Mouse (Mus musculus): ENCODE measurements around the gene Dcdc2a. TPM values are rescaled to one million over a fixed set of nuclear protein-coding genes. Genes with fewer than 3 reads are reported as not detected.

Dcdc2a gene
- polyA plus RNA-seq, 1 experiment from 2014 or later, result 0.62 TPM

DNA sequence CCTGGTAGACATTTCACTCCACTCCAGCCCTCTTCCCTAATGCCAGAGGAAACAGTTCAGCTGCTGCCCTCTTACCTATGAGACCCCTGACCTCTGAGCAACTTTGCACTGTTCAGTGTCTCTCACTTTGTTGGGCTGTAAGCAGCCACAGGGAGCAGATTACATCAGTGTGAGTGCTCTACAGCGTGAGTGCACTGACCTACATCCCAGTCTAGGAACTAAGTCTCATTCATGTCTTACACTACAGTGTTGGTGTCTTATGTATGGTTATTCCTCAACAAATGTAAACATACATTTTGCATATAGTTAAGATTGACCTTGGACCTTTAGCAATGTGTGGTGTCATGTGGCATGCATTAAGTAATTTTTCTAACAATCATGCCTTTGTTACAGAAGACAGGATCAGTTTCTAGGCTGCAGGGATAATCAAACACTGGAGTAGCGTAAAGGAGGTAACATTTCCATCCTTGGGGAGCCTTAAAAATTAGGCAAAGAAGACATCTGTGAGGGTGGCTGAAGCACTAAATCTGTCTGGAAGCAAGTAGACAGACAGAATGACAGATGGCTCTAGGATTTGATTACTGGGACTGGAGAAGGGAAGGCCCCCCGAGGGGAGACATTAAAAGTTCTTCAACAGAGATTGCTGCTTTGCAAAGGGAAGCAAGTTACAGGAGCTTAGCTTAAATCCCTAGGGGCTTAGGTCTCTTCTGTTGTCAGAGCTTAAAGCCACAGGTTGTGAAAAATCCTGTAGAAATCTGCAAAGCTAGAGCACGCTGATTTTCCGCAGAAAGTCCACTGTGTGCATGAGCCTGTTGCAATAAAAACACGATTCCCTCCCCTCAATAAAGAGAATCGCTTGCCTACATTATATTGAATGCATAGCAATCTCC, 130.9 kb downstream of the Dcdc2a start:
- Histone ChIP-seq H3K36me3 (no peaks in the 10 kb centered on the region), H3K4me3 (no peak overlapping the region), H3K9ac (no peak overlapping the region), H3K27me3 (no peaks in the 10 kb centered on the region), H3K27ac (no peak overlapping the region), H3K9me3 (no peaks in the 10 kb centered on the region), H3K4me2 (no peak overlapping the region), H3K4me1 (no peaks in the 10 kb centered on the region)
- ATAC-seq (ENCODE audit: borderline replicate concordance, extremely low read depth, low FRiP score, low TSS enrichment), result no peak
- WGBS, result 39% methylated on average over 7 of the region's 7 CpGs

- no peak overlapping the region for H3K9ac ChIP-seq
- no peak for ATAC-seq (ENCODE audit: borderline replicate concordance, extremely low read depth, low FRiP score, low TSS enrichment)
- H3K27ac ChIP-seq, result no peak overlapping the region
- H3K36me3 ChIP-seq, result no peaks in the 10 kb centered on the region
- WGBS, result 6% methylated on average over 6 of the region's 6 CpGs
- no peaks in the 10 kb centered on the region for H3K9me3 ChIP-seq
- no peak overlapping the region for H3K4me3 ChIP-seq
- H3K4me2 ChIP-seq, result no peak overlapping the region
- H3K4me1 ChIP-seq, result no peaks in the 10 kb centered on the region
- H3K27me3 ChIP-seq, result no peaks in the 10 kb centered on the region
These were observed 131.5 kb downstream of the Dcdc2a start for GRCm38 (mm10) chr13:25187326-25187710.

GRCm38 (mm10) chr13:25189419-25190144, 133.8 kb downstream of the Dcdc2a start:
- H3K27me3 ChIP-seq, result no peaks in the 10 kb centered on the region
- no peak overlapping the region for H3K4me2 ChIP-seq
- H3K9ac ChIP-seq, result no peak overlapping the region
- WGBS, result 71% methylated on average over 11 of the region's 11 CpGs
- no peaks in the 10 kb centered on the region for H3K4me1 ChIP-seq
- ATAC-seq (ENCODE audit: borderline replicate concordance, extremely low read depth, low FRiP score, low TSS enrichment), result no peak
- H3K27ac ChIP-seq, result no peak overlapping the region
- H3K4me3 ChIP-seq, result no peak overlapping the region
- H3K9me3 ChIP-seq, result no peaks in the 10 kb centered on the region
- no peaks in the 10 kb centered on the region for H3K36me3 ChIP-seq

DNA sequence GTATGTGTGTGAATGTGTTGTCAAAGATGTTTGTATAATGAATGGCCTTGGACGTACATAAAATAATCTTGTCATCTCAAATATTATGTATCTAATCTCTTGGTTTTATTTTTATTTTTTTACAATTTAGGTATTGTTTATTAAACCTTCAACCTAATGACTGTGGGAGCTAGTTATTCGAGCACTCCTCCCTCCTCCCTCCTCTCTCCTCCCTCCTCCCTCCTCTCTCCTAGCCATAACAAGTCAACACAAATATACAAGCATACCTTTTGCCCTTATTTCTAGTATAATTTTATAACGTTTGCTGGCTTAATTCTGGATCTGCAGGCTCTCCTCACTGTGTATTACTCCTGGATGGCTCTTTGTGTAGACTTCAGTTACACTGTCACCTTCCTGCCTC, 134.4 kb downstream of the Dcdc2a start:
- Histone ChIP-seq H3K36me3 (no peaks in the 10 kb centered on the region), H3K9me3 (no peaks in the 10 kb centered on the region), H3K4me1 (no peaks in the 10 kb centered on the region), H3K9ac (no peak overlapping the region), H3K4me2 (no peak overlapping the region), H3K27ac (no peak overlapping the region), H3K4me3 (no peak overlapping the region), H3K27me3 (no peaks in the 10 kb centered on the region)
- ATAC-seq (ENCODE audit: borderline replicate concordance, extremely low read depth, low FRiP score, low TSS enrichment), result no peak
- 57% methylated on average over 3 of the region's 3 CpGs for WGBS

GRCm38 (mm10) chr13:25195706-25196105, 139.9 kb downstream of the Dcdc2a start:
- no peaks in the 10 kb centered on the region for H3K4me1 ChIP-seq
- no peaks in the 10 kb centered on the region for H3K27me3 ChIP-seq
- WGBS, result 83% methylated on average over 10 of the region's 10 CpGs
- no peak overlapping the region for H3K4me3 ChIP-seq
- no peaks in the 10 kb centered on the region for H3K36me3 ChIP-seq
- H3K9me3 ChIP-seq, result no peaks in the 10 kb centered on the region
- H3K9ac ChIP-seq, result no peak overlapping the region
- H3K4me2 ChIP-seq, result no peak overlapping the region
- no peak for ATAC-seq (ENCODE audit: borderline replicate concordance, extremely low read depth, low FRiP score, low TSS enrichment)
- no peak overlapping the region for H3K27ac ChIP-seq

DNA sequence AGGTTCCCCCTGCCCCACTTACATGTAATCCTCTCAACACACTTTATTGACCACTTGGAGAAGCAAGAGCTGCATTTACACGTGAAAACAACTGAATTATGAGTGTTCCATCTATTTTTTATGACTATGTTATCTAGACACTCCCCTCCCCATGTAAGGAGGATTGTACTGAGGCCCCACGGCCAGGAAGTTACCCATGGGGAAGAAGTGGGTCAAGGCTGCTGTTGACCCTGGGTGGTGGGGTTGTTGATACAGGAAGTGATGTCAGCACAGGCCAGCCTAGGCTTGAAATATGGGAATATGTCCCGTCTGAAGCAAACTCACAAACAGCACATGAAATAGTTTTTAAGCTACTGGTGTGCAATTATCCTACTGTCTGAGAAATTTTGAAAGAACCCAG, 144.1 kb downstream of the Dcdc2a start:
- no peak for ATAC-seq (ENCODE audit: borderline replicate concordance, extremely low read depth, low FRiP score, low TSS enrichment)
- H3K27ac ChIP-seq, result no peak overlapping the region
- H3K9ac ChIP-seq, result no peak overlapping the region
- no peaks in the 10 kb centered on the region for H3K36me3 ChIP-seq
- no peaks in the 10 kb centered on the region for H3K9me3 ChIP-seq
- WGBS, result 33% methylated on average over 3 of the region's 3 CpGs
- H3K27me3 ChIP-seq, result no peaks in the 10 kb centered on the region
- no peak overlapping the region for H3K4me2 ChIP-seq
- no peak overlapping the region for H3K4me3 ChIP-seq
- no peaks in the 10 kb centered on the region for H3K4me1 ChIP-seq

GRCm38 (mm10) chr13:25206950-25207349, 151.1 kb downstream of the Dcdc2a start:
- H3K9ac ChIP-seq, result no peak overlapping the region

GRCm38 (mm10) chr13:25218394-25218793, 162.6 kb downstream of the Dcdc2a start:
- WGBS, result 76% methylated on average over 1 of the region's 1 CpGs
- Histone ChIP-seq H3K9ac (no peak overlapping the region), H3K4me2 (no peak overlapping the region), H3K27ac (no peak overlapping the region), H3K4me1 (no peaks in the 10 kb centered on the region), H3K27me3 (no peaks in the 10 kb centered on the region), H3K4me3 (no peak overlapping the region), H3K36me3 (no peaks in the 10 kb centered on the region), H3K9me3 (no peaks in the 10 kb centered on the region)
- no peak for ATAC-seq (ENCODE audit: borderline replicate concordance, extremely low read depth, low FRiP score, low TSS enrichment)

More at GRCm38 (mm10) chr13:25206950-25207349, 151.1 kb downstream of the Dcdc2a start:
- Histone ChIP-seq H3K4me1 (no peaks in the 10 kb centered on the region), H3K9me3 (no peaks in the 10 kb centered on the region), H3K4me3 (no peak overlapping the region), H3K27ac (no peak overlapping the region), H3K4me2 (no peak overlapping the region), H3K36me3 (no peaks in the 10 kb centered on the region), H3K27me3 (no peaks in the 10 kb centered on the region)
- ATAC-seq (ENCODE audit: borderline replicate concordance, extremely low read depth, low FRiP score, low TSS enrichment), result no peak
- WGBS, result 77% methylated on average over 5 of the region's 5 CpGs

DNA sequence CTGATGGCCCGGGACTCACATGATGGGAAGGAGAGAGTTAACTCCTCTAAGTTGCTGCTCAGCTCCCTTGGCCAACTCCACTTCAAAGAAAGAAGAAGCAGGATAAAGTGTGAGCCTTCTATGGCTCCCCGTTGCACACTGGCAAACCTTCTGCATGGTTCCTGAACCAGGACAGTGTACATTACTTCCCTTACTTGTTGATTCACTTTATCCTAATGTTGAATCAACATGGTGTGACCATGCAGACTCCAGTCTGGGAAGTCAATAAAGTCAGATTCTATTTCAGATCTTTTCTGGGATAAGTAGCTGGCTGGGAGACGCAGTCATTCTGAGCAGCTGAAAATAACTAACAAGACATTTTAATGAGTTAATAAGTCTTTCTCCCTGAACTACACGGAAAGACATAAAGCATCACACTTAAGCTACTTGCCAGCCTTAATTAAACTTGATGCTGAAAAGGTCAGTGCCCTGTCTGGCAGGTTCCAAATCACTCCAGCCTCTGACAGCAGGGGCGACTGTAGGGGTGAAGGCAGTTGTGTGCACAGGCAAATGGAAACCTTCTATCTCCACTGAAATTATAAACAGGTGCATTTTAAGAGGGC, 164.5 kb downstream of the Dcdc2a start:
- Histone ChIP-seq H3K27me3 (no peaks in the 10 kb centered on the region), H3K4me1 (no peaks in the 10 kb centered on the region), H3K9ac (no peak overlapping the region), H3K4me3 (no peak overlapping the region), H3K4me2 (no peak overlapping the region), H3K36me3 (no peaks in the 10 kb centered on the region), H3K9me3 (no peaks in the 10 kb centered on the region), H3K27ac (no peak overlapping the region)
- 49% methylated on average over 5 of the region's 5 CpGs for WGBS
- ATAC-seq (ENCODE audit: borderline replicate concordance, extremely low read depth, low FRiP score, low TSS enrichment), result no peak

GRCm38 (mm10) chr13:25251893-25252292, 196.1 kb downstream of the Dcdc2a start:
- no peak for ATAC-seq (ENCODE audit: borderline replicate concordance, extremely low read depth, low FRiP score, low TSS enrichment)
- Histone ChIP-seq H3K9ac (no peak overlapping the region), H3K36me3 (no peaks in the 10 kb centered on the region), H3K9me3 (no peaks in the 10 kb centered on the region), H3K4me1 (no peaks in the 10 kb centered on the region), H3K27ac (no peak overlapping the region), H3K4me2 (no peak overlapping the region), H3K4me3 (no peak overlapping the region), H3K27me3 (no peaks in the 10 kb centered on the region)
- 76% methylated on average over 1 of the region's 1 CpGs for WGBS

GRCm38 (mm10) chr13:25254478-25255263, 198.9 kb downstream of the Dcdc2a start:
- Histone ChIP-seq H3K4me2 (no peak overlapping the region), H3K9me3 (no peaks in the 10 kb centered on the region), H3K27ac (no peak overlapping the region), H3K9ac (no peak overlapping the region), H3K4me1 (no peaks in the 10 kb centered on the region), H3K36me3 (no peaks in the 10 kb centered on the region), H3K4me3 (no peak overlapping the region), H3K27me3 (no peaks in the 10 kb centered on the region)
- WGBS, result 50% methylated on average over 9 of the region's 9 CpGs
- ATAC-seq (ENCODE audit: borderline replicate concordance, extremely low read depth, low FRiP score, low TSS enrichment), result 0 out of 2 replicates have a peak, but pooled peaks have one; percentile 42

Data from lung, embryonic 15.5 days (tissue).